In the genomic region with DNA sequence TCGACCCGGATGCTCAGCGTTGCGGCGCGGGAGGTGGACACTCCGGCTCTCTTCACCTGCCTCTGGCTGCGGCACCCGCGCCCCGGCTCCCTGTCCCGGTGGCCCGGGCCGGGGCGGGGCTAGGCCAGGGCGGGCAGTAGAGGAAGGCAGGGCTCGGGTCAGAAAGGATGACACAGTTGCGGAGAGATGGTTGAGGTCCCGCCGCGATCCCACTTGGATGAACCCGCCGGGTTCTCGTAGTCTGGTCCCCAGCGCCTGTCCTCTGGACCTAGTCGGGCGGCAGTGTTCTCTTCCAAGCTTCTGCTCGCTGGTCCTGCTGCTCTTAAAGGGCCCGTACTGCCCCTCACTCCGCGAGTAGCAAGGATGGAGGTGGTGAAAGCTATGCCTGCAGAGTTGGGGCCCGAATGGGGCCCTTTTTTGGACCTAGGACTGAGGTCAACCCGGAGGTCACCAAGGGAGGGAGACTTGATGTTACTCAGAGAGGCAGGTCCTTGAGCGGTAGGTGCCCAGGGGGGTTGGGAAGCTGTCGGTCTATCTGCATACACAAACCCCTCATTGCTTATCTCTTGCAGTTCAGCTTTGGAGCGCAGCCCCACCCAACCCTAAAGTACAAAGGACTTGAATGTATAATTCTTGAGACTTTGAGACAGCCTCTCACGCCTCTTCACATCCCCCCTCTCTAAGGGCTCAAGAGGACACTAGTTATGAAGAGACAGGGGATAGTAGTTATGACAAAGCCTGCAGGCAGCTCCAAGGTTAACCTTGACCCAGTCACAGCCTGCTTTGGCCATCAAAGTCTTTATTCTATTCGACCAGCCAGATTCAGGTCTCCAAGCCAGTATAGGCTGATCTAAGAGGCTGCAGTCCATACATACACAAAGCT, we compare ENCODE assay signal across 7 mouse cellular contexts. TPM values are rescaled to one million over a fixed set of nuclear protein-coding genes. Genes with fewer than 3 reads are reported as not detected.
DNase-seq lines count a peak whose midpoint lies in the region; ATAC-seq lines count a peak whose summit lies in the region.

A gene (minus strand): TSS at position 540 of the 883 bp plus-strand sequence.

- no peaks in the 10 kb centered on the region for H3K9me3 ChIP-seq in embryonic facial prominence, embryonic 12.5 days
- no peaks in the 10 kb centered on the region for H3K9me3 ChIP-seq in midbrain, embryonic 14.5 days (ENCODE audit: control insufficient read depth, low read length)
- peaks cover 9% of the 10 kb centered on the region; the same call in 1 of the 2 replicates for H3K9me3 ChIP-seq in stomach, embryonic 16.5 days (replicated peaks; ENCODE audit: control insufficient read depth, low read length)

- H3K9ac ChIP-seq in embryonic facial prominence, embryonic 12.5 days, result peak within 1 kb of the TSS; percentile 76
- H3K9ac ChIP-seq in midbrain, embryonic 14.5 days (replicated peaks; ENCODE audit: low read length), result peak within 1 kb of the TSS; percentile 96
- H3K9ac ChIP-seq in stomach, embryonic 16.5 days (ENCODE audit: low read length), result peak within 1 kb of the TSS; percentile 81

- peak within 1 kb of the TSS; percentile 92 for H3K4me2 ChIP-seq in embryonic facial prominence, embryonic 12.5 days (replicated peaks)
- H3K4me2 ChIP-seq in midbrain, embryonic 14.5 days (ENCODE audit: low read length), result peak within 1 kb of the TSS; percentile 90
- H3K4me2 ChIP-seq in stomach, embryonic 16.5 days (ENCODE audit: low read depth, low read length), result peak within 1 kb of the TSS; percentile 93

- H3K27ac ChIP-seq in embryonic facial prominence, embryonic 12.5 days, result no peak within 1 kb of the TSS
- H3K27ac ChIP-seq in midbrain, embryonic 14.5 days (replicated peaks; ENCODE audit: low read depth, low read length), result peak within 1 kb of the TSS; percentile 84
- no peak within 1 kb of the TSS; the same call in 1 of the 2 replicates for H3K27ac ChIP-seq in stomach, embryonic 16.5 days (ENCODE audit: low read length)

- intact Hi-C loops in left cerebral cortex, postnatal 25 days (cut with DNase I), result loop anchor here (2.0 kb wide), 1 partner anchor 16 kb away; a partner anchor contains a TSS

- DNase-seq in MEL-GATA-1-ER (ENCODE audit: extremely low read depth, low read depth), result peak; percentile 90
- peak; percentile 61 for DNase-seq in adrenal gland, postnatal 25 days
- peak; percentile 25 for DNase-seq in heart, postnatal 4 days
- DNase-seq in left cerebral cortex, postnatal 25 days (ENCODE audit: low spot score in 2 of 2), result peak; percentile 59 to 67
- peak; percentile 77 for DNase-seq in midbrain, embryonic 14.5 days

- 3% methylated on average over 38 of the region's 38 CpGs for WGBS in embryonic facial prominence, embryonic 12.5 days
- WGBS in midbrain, embryonic 14.5 days, result under 1% methylated on average over 38 of the region's 38 CpGs
- WGBS in stomach, embryonic 16.5 days, result 1% methylated on average over 38 of the region's 38 CpGs

- peak within 1 kb of the TSS; percentile 74 for H3K4me3 ChIP-seq in embryonic facial prominence, embryonic 12.5 days
- peak within 1 kb of the TSS; percentile 88 for H3K4me3 ChIP-seq in midbrain, embryonic 14.5 days (replicated peaks; ENCODE audit: low read depth, low read length)
- H3K4me3 ChIP-seq in stomach, embryonic 16.5 days (replicated peaks; ENCODE audit: low read length), result peak within 1 kb of the TSS; percentile 67

- peaks cover 39% of the 10 kb centered on the region for H3K27me3 ChIP-seq in embryonic facial prominence, embryonic 12.5 days
- H3K27me3 ChIP-seq in midbrain, embryonic 14.5 days (ENCODE audit: control insufficient read depth, insufficient read depth, low read length), result no peaks in the 10 kb centered on the region
- H3K27me3 ChIP-seq in stomach, embryonic 16.5 days (ENCODE audit: control insufficient read depth, insufficient read depth, low read length), result 0 out of 2 replicates have a peak, but pooled peaks cover 5% of the 10 kb centered on the region

- 0 out of 2 replicates have a peak, but pooled peaks have one; percentile 57 for ATAC-seq in embryonic facial prominence, embryonic 12.5 days (ENCODE audit: insufficient number of reproducible peaks, insufficient read depth, low FRiP score, low TSS enrichment)
- peak; percentile 69 for ATAC-seq in midbrain, embryonic 14.5 days (ENCODE audit: low FRiP score, low TSS enrichment)
- peak; percentile 44; the same call in 1 of the 2 replicates for ATAC-seq in stomach, embryonic 16.5 days (ENCODE audit: insufficient read depth, low FRiP score)

- peaks cover 17% of the 10 kb centered on the region for H3K4me1 ChIP-seq in embryonic facial prominence, embryonic 12.5 days
- H3K4me1 ChIP-seq in midbrain, embryonic 14.5 days (ENCODE audit: control insufficient read depth, insufficient read depth, low read length), result peaks cover 23% of the 10 kb centered on the region; the same call in 1 of the 2 replicates
- peaks cover 23% of the 10 kb centered on the region for H3K4me1 ChIP-seq in stomach, embryonic 16.5 days (ENCODE audit: control insufficient read depth, insufficient read depth, low read length)

- H3K36me3 ChIP-seq in embryonic facial prominence, embryonic 12.5 days, result peaks cover 28% of the 10 kb centered on the region
- H3K36me3 ChIP-seq in midbrain, embryonic 14.5 days (ENCODE audit: control insufficient read depth, insufficient read depth, low read length), result peaks cover 31% of the 10 kb centered on the region
- peaks cover 4% of the 10 kb centered on the region; the same call in 1 of the 2 replicates for H3K36me3 ChIP-seq in stomach, embryonic 16.5 days (ENCODE audit: control insufficient read depth, insufficient read depth, low read length)

RNA-seq across cellular contexts. Expression of the gene that starts here (rescaled TPM):
- 39.1 and 43.4 TPM in 2 replicates for total RNA-seq in adrenal gland, postnatal 25 days (2021)
- polyA plus RNA-seq in embryonic facial prominence, embryonic 12.5 days (2016; fragmentation: Nextera tagmentation; extraction: Ambion mirVana), result 5.9 and 6.4 TPM in 2 replicates
- total RNA-seq in heart, postnatal 4 days (2021), result 1 to 10 TPM; 1.2 to 1.5 TPM
- 10 to 100 TPM; 60.5 to 61.6 TPM for total RNA-seq in left cerebral cortex, postnatal 25 days (2021)
- polyA plus RNA-seq in midbrain, embryonic 14.5 days (2014; fragmentation: Nextera tagmentation; extraction: Ambion mirVana), result 18.9 and 20.1 TPM in 2 replicates
- polyA plus RNA-seq in stomach, embryonic 16.5 days (2015; fragmentation: Nextera tagmentation; extraction: Ambion mirVana), result 5.2 and 5.3 TPM in 2 replicates

Comparison
In these comparisons a context has a peak if more than half of its experiments do, and no peak if none do; other contexts are left out.
1. RNA of the gene that starts here (total RNA-seq): 60.5 to 61.6 TPM in left cerebral cortex, postnatal 25 days and 39.1 to 43.4 TPM in adrenal gland, postnatal 25 days; 1.2 to 1.5 TPM in heart, postnatal 4 days; every median in the first group is over 10 times any median in the second.
2. DNase-seq: peak in every context shown above with its lines; median percentile 90 in MEL-GATA-1-ER; 77 in midbrain, embryonic 14.5 days; 63 in left cerebral cortex, postnatal 25 days; 61 in adrenal gland, postnatal 25 days; 25 in heart, postnatal 4 days.
3. Peak in every context shown above with its lines, with median percentiles within 50 percentile points of each other: ATAC-seq, H3K4me2 ChIP-seq, H3K4me3 ChIP-seq and H3K9ac ChIP-seq.